Mouse (Mus musculus): ENCODE results near the gene Gpr162. TPM values are rescaled to one million over a fixed set of nuclear protein-coding genes. Genes with fewer than 3 reads are reported as not detected.

The Gpr162 gene
- 163 and 187 TPM in 2 replicates for polyA plus RNA-seq (2012; rRNA removed)

DNA sequence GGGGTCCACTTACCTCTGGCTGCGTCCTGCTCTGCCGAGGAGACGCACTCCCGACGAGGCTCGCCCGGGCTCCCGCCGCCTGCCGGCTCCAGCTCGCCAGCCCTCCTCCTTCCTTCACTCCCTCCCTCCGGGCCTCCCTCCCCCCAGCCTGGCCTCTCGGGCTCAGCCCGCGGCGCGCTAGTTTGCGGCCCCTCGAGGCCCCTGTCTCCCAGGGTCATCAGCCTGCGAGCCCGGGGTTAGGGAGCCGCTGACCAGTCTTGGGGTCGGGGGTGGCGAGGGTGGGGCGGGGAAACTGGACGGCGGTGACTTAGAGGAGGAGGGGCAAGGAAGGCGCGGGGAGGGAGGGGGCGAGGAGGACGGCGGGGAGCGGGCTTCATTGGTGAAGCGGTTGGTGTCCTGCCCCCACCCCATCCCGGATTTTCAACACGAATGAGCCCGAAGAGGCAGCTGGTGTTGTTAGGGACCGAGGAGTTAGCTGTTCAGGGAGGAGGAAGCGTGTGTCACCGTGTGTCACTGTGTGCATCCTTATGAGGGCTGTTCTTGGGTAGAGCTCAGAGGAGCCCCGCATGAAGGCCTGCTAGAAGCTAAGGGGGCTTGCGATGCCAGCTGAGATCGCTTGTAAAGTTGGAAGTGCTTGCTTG is at the start of gene Gpr162:
TSS of gene Gpr162 (minus strand) at position 326 of the 641 bp plus-strand sequence.
- Histone ChIP-seq H3K27ac (ENCODE audit: insufficient read depth, low read length) (peak within 1 kb of the TSS; percentile 95), H3K4me3 (ENCODE audit: insufficient read depth, low read length) (peak within 1 kb of the TSS; percentile 92), H3K4me1 (ENCODE audit: control insufficient read depth, insufficient read depth, low read length) (peaks cover 4% of the 10 kb centered on the region)
- peak; percentile 87 for TF ChIP-seq POLR2A (IDR thresholded peaks at IDR 0.05; ENCODE audit: extremely low read depth, insufficient read depth, low read length)
- TF ChIP-seq CTCF (IDR thresholded peaks at IDR 0.05; ENCODE audit: extremely low read depth, insufficient read depth, low read length), result no peak

DNA sequence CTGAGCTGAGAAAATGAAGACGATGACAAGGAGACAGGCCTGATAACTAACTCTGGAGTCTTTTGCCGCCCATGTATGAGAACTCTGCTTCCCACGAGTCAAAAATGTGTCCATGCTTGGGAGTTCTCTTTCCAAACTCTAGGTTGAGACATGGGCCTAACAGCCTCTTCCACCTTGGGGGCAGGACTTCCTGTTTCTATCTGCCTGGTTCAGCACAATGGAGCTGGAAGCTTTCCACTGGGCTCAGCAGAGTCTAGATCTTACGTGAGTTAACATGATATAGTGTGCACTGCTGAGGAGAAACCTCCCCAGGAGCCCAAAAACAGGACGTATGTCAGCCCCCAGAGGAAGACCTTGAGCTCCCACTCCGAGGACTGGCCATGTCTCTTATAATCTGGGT is 49.4 kb upstream of the Gpr162 start:
- Histone ChIP-seq H3K4me1 (ENCODE audit: control insufficient read depth, insufficient read depth, low read length) (peaks cover 3% of the 10 kb centered on the region), H3K4me3 (ENCODE audit: insufficient read depth, low read length) (no peak overlapping the region), H3K27ac (ENCODE audit: insufficient read depth, low read length) (no peak overlapping the region)
- TF ChIP-seq CTCF (IDR thresholded peaks at IDR 0.05; ENCODE audit: extremely low read depth, insufficient read depth, low read length) (no peak), POLR2A (IDR thresholded peaks at IDR 0.05; ENCODE audit: extremely low read depth, insufficient read depth, low read length) (no peak)

DNA sequence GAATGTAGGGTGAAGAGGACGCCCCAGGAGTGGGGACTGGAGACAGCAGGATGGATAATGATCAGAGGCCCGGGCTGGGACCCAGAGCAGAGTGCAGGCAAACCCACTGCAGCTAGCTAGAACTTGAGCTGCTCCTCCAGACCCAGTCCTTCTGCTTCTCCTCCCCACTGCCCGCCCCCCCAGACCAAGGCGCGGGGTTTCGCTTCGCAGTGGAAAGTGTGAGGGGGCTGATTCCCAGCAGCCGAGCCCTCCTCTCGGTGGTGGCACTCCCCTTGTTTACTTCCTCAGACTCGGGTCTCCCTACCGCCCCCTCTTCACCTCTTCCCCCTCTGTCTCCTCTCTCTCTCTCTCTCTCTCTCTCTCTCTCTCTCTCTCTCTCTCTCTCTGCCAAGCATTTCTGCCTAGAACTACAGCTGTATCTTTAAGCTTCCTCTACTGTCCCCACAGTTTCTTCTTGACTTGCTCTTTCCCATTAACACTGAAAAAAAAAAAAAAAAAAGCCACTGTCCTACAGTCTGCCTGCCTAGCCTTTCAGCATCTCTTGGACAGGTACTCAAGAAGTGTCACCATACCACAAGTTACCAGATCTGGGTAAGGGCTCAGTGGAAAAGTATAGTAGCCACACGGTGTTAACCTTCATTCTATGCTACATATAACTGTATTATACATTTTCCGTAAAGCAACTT is 47.9 kb upstream of the Gpr162 start, which contains the start of gene Lag3:
TSS of gene Lag3 (minus strand) at position 173 of the 686 bp plus-strand sequence.
- TF ChIP-seq CTCF (IDR thresholded peaks at IDR 0.05; ENCODE audit: extremely low read depth, insufficient read depth, low read length) (no peak), POLR2A (IDR thresholded peaks at IDR 0.05; ENCODE audit: extremely low read depth, insufficient read depth, low read length) (no peak)
- Histone ChIP-seq H3K4me3 (ENCODE audit: insufficient read depth, low read length) (no peak within 1 kb of the TSS), H3K4me1 (ENCODE audit: control insufficient read depth, insufficient read depth, low read length) (peaks cover 3% of the 10 kb centered on the region), H3K27ac (ENCODE audit: insufficient read depth, low read length) (no peak within 1 kb of the TSS)

GRCm38 (mm10) chr6:124910032-124910431 is 46.2 kb upstream of the Gpr162 start:
- Histone ChIP-seq H3K27ac (ENCODE audit: insufficient read depth, low read length) (no peak overlapping the region), H3K4me1 (ENCODE audit: control insufficient read depth, insufficient read depth, low read length) (peaks cover 3% of the 10 kb centered on the region), H3K4me3 (ENCODE audit: insufficient read depth, low read length) (no peak overlapping the region)
- TF ChIP-seq POLR2A (IDR thresholded peaks at IDR 0.05; ENCODE audit: extremely low read depth, insufficient read depth, low read length), result no peak
- no peak for TF ChIP-seq CTCF (IDR thresholded peaks at IDR 0.05; ENCODE audit: extremely low read depth, insufficient read depth, low read length)

- H3K27ac ChIP-seq (ENCODE audit: insufficient read depth, low read length), result no peak overlapping the region
- H3K4me1 ChIP-seq (ENCODE audit: control insufficient read depth, insufficient read depth, low read length), result no peaks in the 10 kb centered on the region
- no peak for TF ChIP-seq CTCF (IDR thresholded peaks at IDR 0.05; ENCODE audit: extremely low read depth, insufficient read depth, low read length)
- TF ChIP-seq POLR2A (IDR thresholded peaks at IDR 0.05; ENCODE audit: extremely low read depth, insufficient read depth, low read length), result no peak
- H3K4me3 ChIP-seq (ENCODE audit: insufficient read depth, low read length), result no peak overlapping the region
These were observed 44.0 kb upstream of the Gpr162 start for GRCm38 (mm10) chr6:124907767-124908166.

GRCm38 (mm10) chr6:124904991-124905860 is 41.4 kb upstream of the Gpr162 start:
- H3K27ac ChIP-seq (ENCODE audit: insufficient read depth, low read length), result peak overlapping the region; percentile 94
- TF ChIP-seq CTCF (IDR thresholded peaks at IDR 0.05; ENCODE audit: extremely low read depth, insufficient read depth, low read length), result no peak
- TF ChIP-seq POLR2A (IDR thresholded peaks at IDR 0.05; ENCODE audit: extremely low read depth, insufficient read depth, low read length), result no peak

DNA sequence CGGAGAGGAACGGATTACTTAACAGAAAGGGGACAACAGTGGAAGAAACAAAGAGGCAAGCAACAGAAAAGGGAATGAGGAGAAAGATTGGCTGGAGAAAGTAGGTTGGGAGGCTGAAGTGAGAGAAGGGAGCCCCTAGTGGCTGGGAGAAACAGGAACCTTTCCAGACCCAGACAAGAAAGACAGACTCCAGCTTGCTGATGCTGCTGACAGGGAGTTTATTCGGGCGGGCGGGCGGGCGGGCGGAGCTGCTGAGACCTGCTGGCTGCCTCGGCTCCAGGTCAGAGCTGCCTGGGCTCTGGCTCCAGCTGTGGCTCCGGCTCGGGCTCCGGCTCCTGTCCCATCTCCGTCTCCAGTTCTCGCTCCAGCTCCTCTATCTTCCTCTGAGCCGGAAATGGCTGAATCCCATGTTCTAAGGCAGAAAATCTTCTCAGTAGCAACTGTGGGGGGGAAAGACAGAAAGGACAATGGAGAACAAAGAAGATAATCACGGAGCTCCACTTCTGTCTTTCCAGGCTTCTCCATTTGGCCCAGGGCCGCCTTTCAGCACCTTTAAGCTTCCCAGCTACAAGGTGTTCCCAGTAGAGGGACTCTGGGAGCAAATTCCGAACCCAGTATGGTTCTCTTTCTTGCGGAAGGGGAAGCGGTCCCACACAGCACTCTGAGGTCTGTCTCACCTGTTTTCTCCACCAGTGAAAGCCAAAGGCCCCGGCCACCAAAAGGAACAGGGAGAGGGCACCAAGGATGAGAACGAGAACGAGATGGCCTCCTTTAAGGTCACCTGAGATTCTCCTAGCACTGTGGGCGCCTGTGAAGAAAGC is 40.6 kb upstream of the Gpr162 start:
- TF ChIP-seq CTCF (IDR thresholded peaks at IDR 0.05; ENCODE audit: extremely low read depth, insufficient read depth, low read length), result peak; percentile 63
- peak; percentile 54 for TF ChIP-seq POLR2A (IDR thresholded peaks at IDR 0.05; ENCODE audit: extremely low read depth, insufficient read depth, low read length)
- H3K4me1 ChIP-seq (ENCODE audit: control insufficient read depth, insufficient read depth, low read length), result no peaks in the 10 kb centered on the region
- peak overlapping the region; percentile 39 for H3K4me3 ChIP-seq (ENCODE audit: insufficient read depth, low read length)
- H3K27ac ChIP-seq (ENCODE audit: insufficient read depth, low read length), result peak overlapping the region; percentile 94

More at GRCm38 (mm10) chr6:124904991-124905860, 41.4 kb upstream of the Gpr162 start:
- Histone ChIP-seq H3K4me3 (ENCODE audit: insufficient read depth, low read length) (peak overlapping the region; percentile 39; the same call in 1 of the 2 replicates), H3K4me1 (ENCODE audit: control insufficient read depth, insufficient read depth, low read length) (no peaks in the 10 kb centered on the region)

DNA sequence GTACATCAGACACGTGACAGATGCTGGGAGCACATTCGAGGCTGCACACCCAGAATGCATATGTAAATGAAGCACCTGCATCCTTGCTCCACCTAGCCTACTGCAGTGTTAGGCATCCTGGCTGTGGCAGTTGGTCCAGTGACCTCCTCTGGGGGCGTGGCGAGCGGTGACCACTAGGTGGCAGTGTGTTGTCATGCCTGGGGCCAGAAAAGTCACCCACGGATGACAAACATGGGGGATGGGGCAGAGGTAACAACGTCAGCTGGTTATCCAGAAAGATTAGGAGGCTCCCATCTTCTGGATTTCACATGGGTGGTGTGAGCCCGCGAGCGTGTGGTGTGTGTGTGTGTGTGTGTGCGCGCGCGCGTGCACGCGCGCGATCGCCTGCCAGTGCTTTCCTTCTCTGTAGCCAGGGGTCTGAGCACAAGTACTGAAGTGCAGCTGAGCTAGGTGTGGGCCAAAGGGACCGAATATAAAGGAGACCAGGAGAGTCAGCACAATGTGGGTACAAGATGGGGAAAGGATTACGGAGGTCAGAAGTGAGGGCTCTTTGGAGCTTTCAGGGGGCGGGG is 39.9 kb upstream of the Gpr162 start:
- TF ChIP-seq CTCF (IDR thresholded peaks at IDR 0.05; ENCODE audit: extremely low read depth, insufficient read depth, low read length) (peak; percentile 86), POLR2A (IDR thresholded peaks at IDR 0.05; ENCODE audit: extremely low read depth, insufficient read depth, low read length) (no peak)
- H3K27ac ChIP-seq (ENCODE audit: insufficient read depth, low read length), result peak overlapping the region; percentile 93
- no peaks in the 10 kb centered on the region for H3K4me1 ChIP-seq (ENCODE audit: control insufficient read depth, insufficient read depth, low read length)
- H3K4me3 ChIP-seq (ENCODE audit: insufficient read depth, low read length), result peak overlapping the region; percentile 39

All from cortical plate, adult 2 months (tissue).